Mouse (Mus musculus) brain, embryonic 14.5 days (tissue): Measurements from ENCODE around the gene Hist1h2bj.
"Not testable (repeated sequence)": the region's sequence is repeated elsewhere in the genome, so short reads cannot be mapped to it uniquely, and the experiment has no call there.

Experiments
- CTCF ChIP-seq: fragments of 200-500 bp; IDR thresholded peaks from 2 replicates; pipeline ENCODE4 v1.5.1; 2012; ENCODE audit warnings: inconsistent platforms, mild to moderate bottlenecking, moderate library complexity, borderline replicate concordance; ENCODE audit not compliant: insufficient read depth, insufficient read length; ENCODE audit errors: extremely low read depth
- POLR2A ChIP-seq: fragments of 200-500 bp; IDR thresholded peaks from 2 replicates; pipeline ENCODE4 v1.6.1; 2012; ENCODE audit warnings: mild to moderate bottlenecking, inconsistent platforms, borderline replicate concordance; ENCODE audit not compliant: poor library complexity, insufficient read depth, insufficient read length, severe bottlenecking; ENCODE audit errors: extremely low read depth

DNA sequence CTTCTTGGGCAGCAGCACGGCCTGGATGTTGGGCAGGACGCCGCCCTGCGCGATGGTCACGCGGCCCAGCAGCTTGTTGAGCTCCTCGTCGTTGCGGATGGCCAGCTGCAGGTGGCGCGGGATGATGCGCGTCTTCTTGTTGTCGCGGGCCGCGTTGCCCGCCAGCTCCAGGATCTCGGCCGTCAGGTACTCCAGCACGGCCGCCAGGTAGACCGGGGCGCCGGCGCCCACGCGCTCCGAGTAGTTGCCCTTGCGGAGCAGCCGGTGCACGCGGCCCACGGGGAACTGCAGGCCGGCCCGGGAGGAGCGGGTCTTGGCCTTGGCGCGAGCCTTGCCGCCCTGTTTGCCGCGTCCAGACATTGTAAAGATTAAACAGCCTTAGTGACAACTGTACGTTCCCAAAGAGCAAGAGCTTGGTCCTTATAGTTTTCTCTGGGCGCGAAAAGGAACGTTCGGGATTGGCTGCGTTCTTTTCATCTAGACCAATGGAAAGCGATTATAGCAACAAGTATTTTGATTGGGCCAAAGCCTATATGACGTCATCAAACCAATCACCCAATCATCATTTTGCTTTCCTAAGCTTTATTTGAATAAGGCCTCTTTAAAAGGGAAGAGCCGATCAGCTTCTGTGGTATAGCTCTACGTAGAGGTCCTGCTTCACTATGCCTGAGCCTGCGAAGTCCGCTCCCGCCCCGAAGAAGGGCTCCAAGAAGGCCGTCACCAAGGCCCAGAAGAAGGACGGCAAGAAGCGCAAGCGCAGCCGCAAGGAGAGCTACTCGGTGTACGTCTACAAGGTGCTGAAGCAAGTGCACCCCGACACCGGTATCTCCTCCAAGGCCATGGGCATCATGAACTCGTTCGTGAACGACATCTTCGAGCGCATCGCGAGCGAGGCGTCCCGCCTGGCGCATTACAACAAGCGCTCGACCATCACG lies at the start of gene Hist1h2bj, which contains the start of gene Hist1h2ag:
- not testable (repeated sequence) for TF ChIP-seq CTCF
- peak; percentile 43; the same call in 1 of the 2 replicates for TF ChIP-seq POLR2A
